Mouse (Mus musculus) embryonic facial prominence, embryonic 11.5 days (tissue): ENCODE measurements around the gene Txlna. TPM values are rescaled to one million over a fixed set of nuclear protein-coding genes. Genes with fewer than 3 reads are reported as not detected.

Source experiments
- ATAC-seq: fragments of 200-750 bp; cut with Nextera tagmentation; replicated peaks from 2 replicates; pipeline ENCODE4 v1.8.0; 2017; ENCODE audit warnings: low read depth; ENCODE audit not compliant: insufficient number of reproducible peaks, low FRiP score, low TSS enrichment
- DNase-seq: peaks from one replicate; pipeline ENCODE4 v3.0.0-alpha.2; 2015; ENCODE audit warnings: low spot score
- H3K27ac ChIP-seq: fragments of 300-500 bp; sonication (generic); replicated peaks from 2 replicates; pipeline ENCODE4 v1.5.1; 2014; ENCODE audit warnings: mild to moderate bottlenecking, low read depth, low read length, control low read depth
- H3K27me3 ChIP-seq: fragments of 300-500 bp; sonication (generic); 2 replicates; pipeline ENCODE4 v1.6.1; 2014; ENCODE audit warnings: mild to moderate bottlenecking, low read length, moderate library complexity, mixed read lengths; ENCODE audit not compliant: control insufficient read depth, insufficient read depth
- H3K36me3 ChIP-seq: fragments of 300-500 bp; sonication (generic); replicated peaks from 2 replicates; pipeline ENCODE4 v1.6.1; 2014; ENCODE audit warnings: low read depth, mild to moderate bottlenecking, low read length, moderate library complexity, mixed read lengths; ENCODE audit not compliant: control insufficient read depth, insufficient read depth
- H3K4me1 ChIP-seq: fragments of 300-500 bp; sonication (generic); 2 replicates; pipeline ENCODE4 v1.6.1; 2014; ENCODE audit warnings: low read length, mixed read lengths; ENCODE audit not compliant: control insufficient read depth, insufficient read depth
- H3K4me2 ChIP-seq: fragments of 300-500 bp; sonication (generic); 2 replicates; pipeline ENCODE4 v1.6.1; 2014; ENCODE audit warnings: low read depth, mild to moderate bottlenecking, control low read depth, low read length, moderate library complexity
- H3K4me3 ChIP-seq: fragments of 300-500 bp; sonication (generic); 2 replicates; pipeline ENCODE4 v1.5.1; 2014; ENCODE audit warnings: low read depth, low read length, control low read depth
- H3K9ac ChIP-seq: fragments of 300-500 bp; sonication (generic); replicated peaks from 2 replicates; pipeline ENCODE4 v1.6.1; 2014; ENCODE audit warnings: mild to moderate bottlenecking, control low read depth, low read length
- H3K9me3 ChIP-seq: fragments of 300-500 bp; sonication (generic); replicated peaks from 2 replicates; pipeline ENCODE4 v1.6.1; 2016; ENCODE audit warnings: mild to moderate bottlenecking, low read length, inconsistent platforms, mixed read lengths; ENCODE audit not compliant: control insufficient read depth
- WGBS: fragments of 180-500 bp; shearing (Covaris S2); extraction: QIAGEN DNeasy Blood & Tissue Kit; methylation state at CpG from one replicate; pipeline ENCODE4 v1.1.7; 2014; 5-methylcytosine and 5-hydroxymethylcytosine counted together
- polyA plus RNA-seq: library from polyadenylated mRNA; unstranded; fragments of >200 nt; fragmentation: Nextera tagmentation; extraction: Ambion mirVana; gene quantifications from 2 replicates; pipeline ENCODE4 v1.2.1, GENCODE M21; 2014

Gene Txlna
- polyA plus RNA-seq, 1 experiment from 2014 or later: 100 TPM

DNA sequence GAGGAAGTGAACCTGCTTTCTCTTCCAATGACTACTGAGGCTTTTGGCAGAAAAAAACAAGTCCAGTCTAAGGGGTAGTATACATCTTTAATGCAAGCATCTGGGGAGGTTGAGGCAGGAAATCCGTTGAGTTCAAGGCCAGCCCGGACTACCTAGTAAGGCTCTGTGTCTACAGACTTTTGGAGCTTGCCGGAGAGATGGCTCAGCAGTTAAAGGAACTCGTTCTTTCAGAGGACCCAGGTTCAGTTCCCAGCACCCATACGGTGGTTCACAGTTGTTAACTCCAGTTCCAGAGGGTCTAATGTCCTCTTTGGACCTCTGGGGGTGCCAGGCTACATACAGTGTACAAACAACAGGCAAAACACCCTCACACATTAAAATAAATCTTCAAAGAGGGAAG is 22.8 kb downstream of the Txlna start:
- no peak for ATAC-seq
- Histone ChIP-seq H3K27ac (no peak overlapping the region), H3K27me3 (no peaks in the 10 kb centered on the region), H3K36me3 (no peaks in the 10 kb centered on the region), H3K9me3 (no peaks in the 10 kb centered on the region), H3K4me2 (peak overlapping the region; percentile 78), H3K4me1 (no peaks in the 10 kb centered on the region), H3K4me3 (peak overlapping the region; percentile 68), H3K9ac (peak overlapping the region; percentile 83)
- 94% methylated on average over 5 of the region's 5 CpGs for WGBS
- no peak for DNase-seq

DNA sequence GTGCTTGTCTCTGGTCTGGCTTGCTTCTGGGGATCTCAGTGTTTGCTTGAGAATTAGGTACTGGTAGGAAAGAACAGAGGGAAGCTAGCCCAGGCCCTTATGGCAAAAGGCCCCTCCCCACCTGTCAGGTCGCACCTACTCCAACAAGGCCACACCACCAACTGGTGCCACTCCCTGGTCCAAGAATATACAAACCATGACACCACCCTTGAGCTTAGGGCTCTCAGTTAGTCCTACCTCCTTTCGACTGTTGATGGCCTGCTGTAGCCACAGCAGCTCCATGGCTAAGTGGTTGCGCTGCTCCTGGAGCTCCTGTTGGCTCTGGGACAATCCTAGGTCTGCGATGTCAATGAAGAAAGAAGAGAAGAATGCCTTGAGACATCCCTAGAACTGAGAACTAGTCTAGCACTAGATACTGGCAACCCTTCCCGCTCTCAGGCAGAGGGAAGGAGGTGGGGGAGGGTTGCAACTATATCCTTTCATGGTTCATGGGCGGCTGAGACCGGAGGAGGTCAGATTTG is 23.7 kb downstream of the Txlna start:
- Histone ChIP-seq H3K27me3 (no peaks in the 10 kb centered on the region), H3K36me3 (no peaks in the 10 kb centered on the region), H3K27ac (no peak overlapping the region), H3K4me3 (no peak overlapping the region), H3K9me3 (no peaks in the 10 kb centered on the region), H3K4me1 (no peaks in the 10 kb centered on the region), H3K4me2 (no peak overlapping the region), H3K9ac (no peak overlapping the region)
- WGBS: 95% methylated on average over 7 of the region's 7 CpGs
- ATAC-seq (no peak), DNase-seq (no peak)

DNA sequence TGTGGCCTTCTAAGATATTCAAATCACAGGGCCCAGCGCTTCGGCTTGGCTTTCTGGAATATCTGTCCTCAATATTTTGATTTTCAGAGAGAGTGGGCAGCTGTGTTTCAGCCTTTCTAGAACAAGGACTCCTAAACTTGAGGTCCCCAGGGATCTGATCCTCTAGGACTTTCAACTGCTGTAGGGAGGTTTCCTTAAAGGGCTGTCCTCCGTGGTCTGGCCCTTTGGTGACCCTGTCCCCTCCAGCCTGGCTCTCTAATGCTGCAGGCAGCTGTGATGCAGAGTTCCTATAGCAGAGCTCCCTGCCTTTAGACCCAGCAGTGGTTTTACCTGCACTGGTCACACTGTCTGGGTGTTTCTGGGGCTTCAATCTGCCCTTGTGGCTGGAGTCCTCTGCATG is 24.2 kb downstream of the Txlna start:
- 85% methylated on average over 3 of the region's 3 CpGs for WGBS
- H3K4me1 ChIP-seq: no peaks in the 10 kb centered on the region
- H3K4me2 ChIP-seq: no peak overlapping the region
- no peaks in the 10 kb centered on the region for H3K27me3 ChIP-seq
- ATAC-seq: no peak
- H3K27ac ChIP-seq: no peak overlapping the region
- no peaks in the 10 kb centered on the region for H3K9me3 ChIP-seq
- no peak overlapping the region for H3K4me3 ChIP-seq
- H3K36me3 ChIP-seq: no peaks in the 10 kb centered on the region
- no peak overlapping the region for H3K9ac ChIP-seq
- DNase-seq: no peak

DNA sequence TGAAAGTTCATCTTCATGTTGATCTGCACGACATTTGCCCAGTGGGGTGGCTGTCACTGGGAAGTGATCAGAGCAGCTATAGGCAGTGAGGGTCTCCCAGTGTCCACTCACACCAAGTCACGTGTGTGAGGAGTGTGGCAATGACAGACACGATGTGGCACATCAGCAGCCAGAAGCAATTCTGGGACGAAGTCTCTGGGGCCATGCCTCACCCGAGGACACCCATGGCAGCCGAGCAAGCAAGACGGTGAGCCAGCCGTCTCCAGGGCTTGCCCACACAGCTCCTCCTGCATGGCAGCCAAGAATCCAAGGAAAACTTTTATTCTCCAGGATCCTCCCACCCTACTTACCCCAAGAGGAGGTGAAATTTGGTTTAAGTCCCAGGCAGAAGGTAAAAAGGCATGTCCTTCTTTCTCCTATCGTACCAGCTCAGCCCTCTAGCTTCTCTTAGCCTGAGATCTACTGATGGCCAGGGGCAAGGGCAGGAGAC is 25.0 kb downstream of the Txlna start:
- no peak overlapping the region for H3K4me2 ChIP-seq
- no peak for DNase-seq
- no peak overlapping the region for H3K9ac ChIP-seq
- H3K36me3 ChIP-seq: no peaks in the 10 kb centered on the region
- ATAC-seq: no peak
- no peak overlapping the region for H3K27ac ChIP-seq
- H3K4me1 ChIP-seq: no peaks in the 10 kb centered on the region
- 90% methylated on average over 9 of the region's 9 CpGs for WGBS
- no peak overlapping the region for H3K4me3 ChIP-seq
- H3K27me3 ChIP-seq: no peaks in the 10 kb centered on the region
- H3K9me3 ChIP-seq: no peaks in the 10 kb centered on the region

DNA sequence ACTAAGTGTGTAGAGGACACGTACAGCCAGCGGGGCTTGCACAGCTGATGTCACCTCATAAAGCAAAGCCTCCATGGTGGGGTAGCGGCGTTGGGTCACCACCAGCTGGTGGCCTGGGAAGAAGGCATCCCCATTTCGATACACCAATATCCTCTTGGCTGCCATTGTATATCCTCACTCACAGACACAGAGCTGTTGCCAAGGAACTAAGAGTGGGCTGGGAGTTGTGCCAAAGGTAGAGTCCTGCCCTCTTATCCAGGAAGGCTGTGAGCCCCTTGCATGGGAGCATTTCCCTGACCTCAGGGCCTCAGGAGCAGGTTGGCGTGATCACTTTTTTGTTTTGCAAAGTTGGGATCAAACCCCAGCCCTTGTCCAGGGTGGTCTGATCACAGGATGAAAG is 26.8 kb downstream of the Txlna start, which contains the start of gene Dcdc2b:
Gene Dcdc2b, minus strand, starts transcription at position 165 of the 400 bp plus-strand sequence.
- DNase-seq (no peak), ATAC-seq (no peak)
- Histone ChIP-seq H3K4me3 (no peak within 1 kb of the TSS), H3K36me3 (no peaks in the 10 kb centered on the region), H3K9me3 (no peaks in the 10 kb centered on the region), H3K27ac (no peak within 1 kb of the TSS), H3K4me2 (no peak within 1 kb of the TSS), H3K4me1 (no peaks in the 10 kb centered on the region), H3K9ac (no peak within 1 kb of the TSS), H3K27me3 (no peaks in the 10 kb centered on the region)
- WGBS: 87% methylated on average over 6 of the region's 6 CpGs

DNA sequence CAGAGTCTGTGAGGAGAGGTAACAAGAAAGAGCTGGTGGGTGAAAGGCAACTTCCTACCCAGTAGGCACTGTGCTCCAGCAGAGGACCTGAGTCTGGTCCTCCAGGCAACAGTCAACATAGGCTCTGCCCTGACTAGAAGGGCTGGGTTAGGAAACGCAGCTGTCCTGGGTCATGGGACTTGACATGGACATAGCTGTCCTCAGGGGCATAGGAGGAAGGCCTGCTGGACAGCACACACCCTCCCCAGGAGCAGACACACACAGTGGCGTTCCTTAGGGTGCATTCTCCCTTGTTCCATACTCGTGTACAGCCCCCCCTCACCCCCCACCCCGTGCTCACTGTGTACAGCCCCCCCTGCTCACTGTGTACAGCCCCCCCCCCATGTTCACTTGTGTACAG is 30.4 kb downstream of the Txlna start:
- H3K36me3 ChIP-seq: peaks cover 2% of the 10 kb centered on the region; the same call in 1 of the 2 replicates
- H3K4me2 ChIP-seq: no peak overlapping the region
- no peak for ATAC-seq
- DNase-seq: no peak
- H3K27ac ChIP-seq: no peak overlapping the region
- no peaks in the 10 kb centered on the region for H3K9me3 ChIP-seq
- 65% methylated on average over 4 of the region's 4 CpGs for WGBS
- no peaks in the 10 kb centered on the region for H3K27me3 ChIP-seq
- H3K9ac ChIP-seq: no peak overlapping the region
- no peaks in the 10 kb centered on the region for H3K4me1 ChIP-seq
- H3K4me3 ChIP-seq: no peak overlapping the region

DNA sequence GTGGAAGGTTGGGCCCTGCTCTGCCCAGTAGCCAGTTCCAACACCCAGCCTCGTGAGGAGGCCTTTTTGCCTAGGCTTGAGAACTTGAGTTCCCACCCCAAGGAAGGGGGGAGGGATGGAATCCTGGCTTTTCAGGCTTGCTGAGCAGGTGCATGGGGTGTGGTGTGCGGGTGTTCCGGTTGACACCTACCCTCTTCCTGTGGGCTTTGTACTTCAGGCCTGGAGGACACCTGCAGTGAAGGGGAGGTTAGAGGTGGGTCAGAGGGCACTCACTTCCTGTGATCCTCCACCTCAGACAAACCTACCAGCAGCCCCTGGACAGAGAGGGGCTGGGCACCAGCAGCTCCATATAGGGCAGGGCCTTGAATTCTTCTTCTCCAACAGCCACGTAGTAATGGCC is 30.8 kb downstream of the Txlna start:
- H3K4me2 ChIP-seq: no peak overlapping the region
- no peak for DNase-seq
- ATAC-seq: no peak
- H3K27ac ChIP-seq: no peak overlapping the region
- peaks cover 2% of the 10 kb centered on the region; the same call in 1 of the 2 replicates for H3K36me3 ChIP-seq
- no peak overlapping the region for H3K4me3 ChIP-seq
- no peaks in the 10 kb centered on the region for H3K27me3 ChIP-seq
- H3K9ac ChIP-seq: no peak overlapping the region
- no peaks in the 10 kb centered on the region for H3K4me1 ChIP-seq
- WGBS: 86% methylated on average over 4 of the region's 4 CpGs
- H3K9me3 ChIP-seq: no peaks in the 10 kb centered on the region

DNA sequence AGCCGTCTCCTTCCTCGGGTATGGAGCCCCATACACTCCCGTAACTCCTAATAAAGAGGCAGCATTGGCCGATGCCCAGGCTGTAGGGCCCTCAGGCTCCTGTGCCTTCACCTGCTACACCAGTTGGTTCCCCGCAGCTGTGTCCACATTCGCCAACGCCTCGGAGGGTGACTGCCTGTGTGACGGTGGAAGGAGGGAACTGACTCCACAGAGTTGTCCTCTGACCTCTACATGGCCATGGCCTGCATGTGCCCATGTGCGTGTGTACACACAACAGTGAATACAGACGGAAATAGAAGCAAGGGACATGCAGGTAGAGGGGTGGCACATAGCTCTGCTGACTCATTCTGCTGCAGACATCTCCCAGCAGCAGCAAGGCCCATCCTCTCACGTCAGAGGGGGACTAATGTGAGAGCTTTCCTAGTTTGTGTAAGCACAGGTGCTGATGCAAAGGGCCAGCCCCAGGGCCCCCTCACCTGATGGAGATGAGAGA is 31.7 kb downstream of the Txlna start:
- no peaks in the 10 kb centered on the region for H3K9me3 ChIP-seq
- no peak overlapping the region for H3K9ac ChIP-seq
- H3K4me1 ChIP-seq: no peaks in the 10 kb centered on the region
- no peaks in the 10 kb centered on the region for H3K27me3 ChIP-seq
- no peak overlapping the region for H3K4me3 ChIP-seq
- WGBS: 85% methylated on average over 12 of the region's 12 CpGs
- ATAC-seq: no peak
- H3K36me3 ChIP-seq: peaks cover 2% of the 10 kb centered on the region; the same call in 1 of the 2 replicates
- H3K27ac ChIP-seq: no peak overlapping the region
- no peak for DNase-seq
- H3K4me2 ChIP-seq: no peak overlapping the region
